Mouse (Mus musculus): ENCODE results near the gene Mtg1. TPM values are rescaled to one million over a fixed set of nuclear protein-coding genes. Genes with fewer than 3 reads are reported as not detected.
A peak's percentile ranks its signal among the peaks of the same experiment; 100 is the strongest.
"Not testable (repeated sequence)": the region's sequence is repeated elsewhere in the genome, so short reads cannot be mapped to it uniquely, and the experiment has no call there.

The Mtg1 gene
- total RNA-seq, 4 experiments from 2014 or later = 22.1 to 31.4 (median 27.4) TPM

- no peak for DNase-seq (ENCODE audit: low spot score in 2 of 2)
Measured at GRCm38 (mm10) chr7:140126934-140127333, 10.4 kb upstream of the Mtg1 start.

- no peak for DNase-seq (ENCODE audit: low spot score in 2 of 2)
Measured at GRCm38 (mm10) chr7:140127911-140128310, 9.5 kb upstream of the Mtg1 start.

GRCm38 (mm10) chr7:140132184-140132583, 5.2 kb upstream of the Mtg1 start:
- not testable (repeated sequence) for DNase-seq (ENCODE audit: low spot score in 2 of 2)

- DNase-seq (ENCODE audit: low spot score in 2 of 2) = not testable (repeated sequence)
Measured at GRCm38 (mm10) chr7:140134033-140134432, 3.3 kb upstream of the Mtg1 start.

- DNase-seq (ENCODE audit: low spot score in 2 of 2) = no peak
Measured at GRCm38 (mm10) chr7:140135106-140135770, 2.1 kb upstream of the Mtg1 start.

- peak in 1 of 2 experiments; percentile 43 for DNase-seq (ENCODE audit: low spot score in 2 of 2)
Measured at GRCm38 (mm10) chr7:140138021-140138310, 602 bp downstream of the Mtg1 start.

GRCm38 (mm10) chr7:140141350-140141749, 4.0 kb downstream of the Mtg1 start:
- DNase-seq (ENCODE audit: low spot score in 2 of 2) = no peak

- no peak for DNase-seq (ENCODE audit: low spot score in 2 of 2)
Measured at GRCm38 (mm10) chr7:140144550-140144949, 7.2 kb downstream of the Mtg1 start.

GRCm38 (mm10) chr7:140153383-140153782, 16.0 kb downstream of the Mtg1 start:
- DNase-seq (ENCODE audit: low spot score in 2 of 2) = peak in 1 of 2 experiments; percentile 54

- no peak for DNase-seq (ENCODE audit: low spot score in 2 of 2)
Measured at GRCm38 (mm10) chr7:140153829-140154217, 16.5 kb downstream of the Mtg1 start.

- DNase-seq (ENCODE audit: low spot score in 2 of 2) = peak; percentile 54 to 84
Measured at GRCm38 (mm10) chr7:140154218-140154927, 17.0 kb downstream of the Mtg1 start, which contains the start of gene Sprn. TSS of gene Sprn (minus strand) at chr7:140154877.

GRCm38 (mm10) chr7:140160363-140160762, 23.0 kb downstream of the Mtg1 start:
- no peak for DNase-seq (ENCODE audit: low spot score in 2 of 2)

- DNase-seq (ENCODE audit: low spot score in 2 of 2) = no peak
Measured at GRCm38 (mm10) chr7:140164664-140165063, 27.3 kb downstream of the Mtg1 start, which contains the start of gene Olfr522. TSS of gene Olfr522 (minus strand) at chr7:140164764.

GRCm38 (mm10) chr7:140167950-140168349, 30.6 kb downstream of the Mtg1 start:
- DNase-seq (ENCODE audit: low spot score in 2 of 2) = no peak

- no peak for DNase-seq (ENCODE audit: low spot score in 2 of 2)
Measured at GRCm38 (mm10) chr7:140169386-140169785, 32.0 kb downstream of the Mtg1 start.

- DNase-seq (ENCODE audit: low spot score in 2 of 2) = no peak
Measured at GRCm38 (mm10) chr7:140170863-140171262, 33.5 kb downstream of the Mtg1 start.

GRCm38 (mm10) chr7:140172936-140173335, 35.6 kb downstream of the Mtg1 start, which contains the start of gene Olfr523:
TSS of gene Olfr523 (plus strand) at chr7:140173217.
- no peak for DNase-seq (ENCODE audit: low spot score in 2 of 2)

- DNase-seq (ENCODE audit: low spot score in 2 of 2) = no peak
Measured at GRCm38 (mm10) chr7:140179176-140179575, 41.8 kb downstream of the Mtg1 start.

- DNase-seq (ENCODE audit: low spot score in 2 of 2) = no peak
Measured at GRCm38 (mm10) chr7:140180692-140181091, 43.3 kb downstream of the Mtg1 start.

GRCm38 (mm10) chr7:140184206-140184605, 46.8 kb downstream of the Mtg1 start:
- no peak for DNase-seq (ENCODE audit: low spot score in 2 of 2)

GRCm38 (mm10) chr7:140186646-140187620, 49.6 kb downstream of the Mtg1 start:
- DNase-seq (ENCODE audit: low spot score in 2 of 2) = peak in 1 of 2 experiments; percentile 27

Data from left cerebral cortex, adult 8-10 months (tissue).